Mouse (Mus musculus) forebrain, embryonic 11.5 days (tissue): ENCODE results near the gene Slc10a7. TPM values are rescaled to one million over a fixed set of nuclear protein-coding genes. Genes with fewer than 3 reads are reported as not detected.

Experiments
- ATAC-seq: fragments of 200-750 bp; cut with Nextera tagmentation; replicated peaks from 2 replicates; pipeline ENCODE4 v1.8.0; 2017; ENCODE audit warnings: moderate TSS enrichment; ENCODE audit not compliant: low FRiP score
- DNase-seq: peaks from one replicate; pipeline ENCODE4 v3.0.0-alpha.2; 2017; ENCODE audit warnings: low spot score
- H3K27ac ChIP-seq: fragments of 300-500 bp; sonication (generic); 2 replicates; pipeline ENCODE4 v1.5.1; 2014; ENCODE audit warnings: low read depth, low read length
- H3K27me3 ChIP-seq: fragments of 300-500 bp; sonication (generic); 2 replicates; pipeline ENCODE4 v1.6.1; 2014; ENCODE audit warnings: mild to moderate bottlenecking, low read length, mixed read lengths; ENCODE audit not compliant: control insufficient read depth, insufficient read depth
- H3K36me3 ChIP-seq: fragments of 300-500 bp; sonication (generic); 2 replicates; pipeline ENCODE4 v1.6.1; 2014; ENCODE audit warnings: mild to moderate bottlenecking, low read length, moderate library complexity, mixed read lengths; ENCODE audit not compliant: control insufficient read depth, insufficient read depth
- H3K4me1 ChIP-seq: fragments of 300-500 bp; sonication (generic); replicated peaks from 2 replicates; pipeline ENCODE4 v1.6.1; 2014; ENCODE audit warnings: low read length, mixed read lengths; ENCODE audit not compliant: control insufficient read depth, insufficient read depth
- H3K4me2 ChIP-seq: fragments of 300-500 bp; sonication (generic); 2 replicates; pipeline ENCODE4 v1.6.1; 2014; ENCODE audit warnings: low read depth, mild to moderate bottlenecking, low read length, moderate library complexity, mixed read lengths; ENCODE audit not compliant: severe bottlenecking
- H3K4me3 ChIP-seq: fragments of 300-500 bp; sonication (generic); 2 replicates; pipeline ENCODE4 v1.5.1; 2014; ENCODE audit warnings: low read depth, low read length
- H3K9ac ChIP-seq: fragments of 300-500 bp; sonication (generic); 2 replicates; pipeline ENCODE4 v1.6.1; 2014; ENCODE audit warnings: low read length
- H3K9me3 ChIP-seq: fragments of 300-500 bp; sonication (generic); 2 replicates; pipeline ENCODE4 v1.6.1; 2016; ENCODE audit warnings: low read length, mixed read lengths; ENCODE audit not compliant: control insufficient read depth
- WGBS: fragments of 180-500 bp; shearing (Covaris S2); extraction: QIAGEN DNeasy Blood & Tissue Kit; methylation state at CpG from one replicate; pipeline ENCODE4 v1.1.7; 2014; 5-methylcytosine and 5-hydroxymethylcytosine counted together
- polyA plus RNA-seq: library from polyadenylated mRNA; unstranded; fragments of >200 nt; fragmentation: Nextera tagmentation; extraction: Ambion mirVana; gene quantifications from 2 replicates; pipeline ENCODE4 v1.2.1, GENCODE M21; 2014

The Slc10a7 gene
- polyA plus RNA-seq, 1 experiment from 2014 or later = 8.5 TPM

- Histone ChIP-seq H3K9me3 (no peaks in the 10 kb centered on the region; the same call in 1 of the 2 replicates), H3K4me3 (peak overlapping the region; percentile 95), H3K9ac (peak overlapping the region; percentile 99), H3K4me2 (peak overlapping the region; percentile 92), H3K36me3 (peaks cover 13% of the 10 kb centered on the region), H3K27ac (peak overlapping the region; percentile 81), H3K4me1 (no peaks in the 10 kb centered on the region; the same call in 1 of the 2 replicates), H3K27me3 (no peaks in the 10 kb centered on the region)
- peak; percentile 56 for ATAC-seq
- under 1% methylated on average over 38 of the region's 38 CpGs for WGBS
- DNase-seq = peak; percentile 80
These were observed 997 bp upstream of the Slc10a7 start for GRCm38 (mm10) chr8:78507979-78508718.

GRCm38 (mm10) chr8:78508719-78509272 lies 350 bp upstream of the Slc10a7 start, which contains the start of gene Rbmxl1:
Gene Rbmxl1 (minus strand): TSS chr8:78508898.
- no peaks in the 10 kb centered on the region; the same call in 1 of the 2 replicates for H3K4me1 ChIP-seq
- peak within 1 kb of the TSS; percentile 88 for H3K27ac ChIP-seq
- ATAC-seq (peak; percentile 90), DNase-seq (peak; percentile 96)
- peak within 1 kb of the TSS; percentile 92 for H3K4me2 ChIP-seq
- H3K9me3 ChIP-seq = no peaks in the 10 kb centered on the region; the same call in 1 of the 2 replicates
- no peaks in the 10 kb centered on the region for H3K27me3 ChIP-seq
- H3K36me3 ChIP-seq = peaks cover 11% of the 10 kb centered on the region
- H3K4me3 ChIP-seq = peak within 1 kb of the TSS; percentile 95
- under 1% methylated on average over 66 of the region's 70 CpGs for WGBS
- H3K9ac ChIP-seq = peak within 1 kb of the TSS; percentile 99

- no peaks in the 10 kb centered on the region; the same call in 1 of the 2 replicates for H3K4me1 ChIP-seq
- no peak for DNase-seq
- H3K9me3 ChIP-seq = no peaks in the 10 kb centered on the region; the same call in 1 of the 2 replicates
- no peak overlapping the region for H3K27ac ChIP-seq
- peak overlapping the region; percentile 92 for H3K4me2 ChIP-seq
- H3K9ac ChIP-seq = peak overlapping the region; percentile 99
- peaks cover 5% of the 10 kb centered on the region for H3K36me3 ChIP-seq
- WGBS = under 1% methylated on average over 11 of the region's 11 CpGs
- H3K4me3 ChIP-seq = peak overlapping the region; percentile 95
- no peak for ATAC-seq
- no peaks in the 10 kb centered on the region for H3K27me3 ChIP-seq
These were observed 948 bp downstream of the Slc10a7 start for GRCm38 (mm10) chr8:78510094-78510493.

DNA sequence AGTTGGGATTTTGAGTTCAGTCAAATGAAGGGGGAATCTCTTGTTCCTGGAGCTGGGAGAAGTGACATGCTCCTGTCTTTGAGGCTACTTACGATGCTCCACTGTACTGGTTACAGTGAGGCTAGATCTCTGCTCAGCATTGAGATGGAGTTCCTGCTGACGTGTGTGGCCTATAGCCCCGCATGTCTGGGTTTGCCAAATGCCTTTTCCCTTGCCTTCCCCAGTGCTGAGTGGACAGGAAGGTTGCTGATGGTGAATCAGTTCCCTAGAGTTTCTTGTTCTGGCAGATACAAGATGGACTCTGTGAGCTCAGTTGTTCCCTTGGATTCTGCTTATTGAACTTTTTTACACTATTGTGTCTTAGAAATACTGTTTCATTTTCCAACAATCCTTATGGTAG lies 1.8 kb downstream of the Slc10a7 start:
- H3K36me3 ChIP-seq = peaks cover 5% of the 10 kb centered on the region
- no peaks in the 10 kb centered on the region; the same call in 1 of the 2 replicates for H3K4me1 ChIP-seq
- DNase-seq (no peak), ATAC-seq (no peak)
- H3K27me3 ChIP-seq = no peaks in the 10 kb centered on the region
- 68% methylated on average over 3 of the region's 3 CpGs for WGBS
- H3K9ac ChIP-seq = peak overlapping the region; percentile 27; the same call in 1 of the 2 replicates
- no peak overlapping the region for H3K4me2 ChIP-seq
- H3K9me3 ChIP-seq = no peaks in the 10 kb centered on the region; the same call in 1 of the 2 replicates
- no peak overlapping the region for H3K27ac ChIP-seq
- H3K4me3 ChIP-seq = no peak overlapping the region

GRCm38 (mm10) chr8:78513106-78513505 lies 4.0 kb downstream of the Slc10a7 start:
- no peaks in the 10 kb centered on the region; the same call in 1 of the 2 replicates for H3K4me1 ChIP-seq
- no peak overlapping the region for H3K4me2 ChIP-seq
- no peak overlapping the region for H3K4me3 ChIP-seq
- ATAC-seq (no peak), DNase-seq (no peak)
- no peaks in the 10 kb centered on the region for H3K9me3 ChIP-seq
- H3K27ac ChIP-seq = no peak overlapping the region
- no peaks in the 10 kb centered on the region for H3K27me3 ChIP-seq
- no peak overlapping the region for H3K9ac ChIP-seq
- no peaks in the 10 kb centered on the region for H3K36me3 ChIP-seq
- WGBS = 86% methylated on average over 4 of the region's 4 CpGs

- Histone ChIP-seq H3K27ac (no peak overlapping the region), H3K27me3 (no peaks in the 10 kb centered on the region), H3K9ac (no peak overlapping the region), H3K9me3 (no peaks in the 10 kb centered on the region), H3K36me3 (no peaks in the 10 kb centered on the region), H3K4me2 (no peak overlapping the region), H3K4me3 (no peak overlapping the region), H3K4me1 (no peaks in the 10 kb centered on the region; the same call in 1 of the 2 replicates)
- no peak for DNase-seq
- 87% methylated on average over 1 of the region's 1 CpGs for WGBS
- ATAC-seq = no peak
These were observed 5.6 kb downstream of the Slc10a7 start for GRCm38 (mm10) chr8:78514706-78515105.

DNA sequence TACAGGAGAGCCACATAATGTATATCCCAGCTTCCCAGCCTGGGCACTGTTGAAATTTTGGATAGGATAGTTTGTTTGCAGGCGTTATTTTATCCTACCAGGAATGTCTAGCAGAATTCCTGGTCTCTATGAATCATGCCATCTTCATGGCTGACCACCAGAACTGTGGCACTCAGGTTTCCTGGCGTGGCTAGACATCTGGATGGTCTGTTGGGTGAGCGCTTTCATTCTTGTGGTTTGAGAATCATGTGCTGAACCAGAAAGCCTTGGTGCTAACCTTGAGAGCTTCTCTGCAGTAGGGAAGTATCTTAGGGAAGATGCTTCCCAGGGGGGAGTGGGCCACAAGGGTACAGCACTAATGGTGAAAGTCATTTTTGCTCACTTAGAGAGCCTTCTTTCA lies 6.0 kb downstream of the Slc10a7 start:
- WGBS = 91% methylated on average over 3 of the region's 3 CpGs

DNA sequence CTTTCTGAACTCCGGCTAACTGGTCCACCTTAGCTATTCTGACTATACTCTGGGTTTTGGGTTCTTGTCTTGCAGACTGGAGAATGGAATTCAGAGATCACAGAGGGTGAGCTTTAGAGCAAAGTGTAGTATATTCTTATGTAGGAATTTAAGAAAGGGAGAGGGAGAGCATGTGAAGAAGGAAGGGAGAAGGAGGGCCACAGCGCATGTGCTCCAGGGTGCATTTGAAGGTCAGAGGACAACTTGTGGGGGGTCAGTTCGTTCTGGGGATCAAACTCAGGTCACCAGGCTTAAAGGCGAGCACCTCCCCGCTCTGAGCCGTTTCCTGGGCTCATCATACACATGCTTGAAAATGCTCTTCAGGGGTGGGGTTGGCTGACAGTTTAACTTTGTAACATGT lies 24.8 kb downstream of the Slc10a7 start:
- Histone ChIP-seq H3K4me3 (no peak overlapping the region), H3K36me3 (no peaks in the 10 kb centered on the region), H3K9me3 (no peaks in the 10 kb centered on the region), H3K27me3 (no peaks in the 10 kb centered on the region), H3K27ac (no peak overlapping the region), H3K4me1 (no peaks in the 10 kb centered on the region), H3K9ac (no peak overlapping the region), H3K4me2 (no peak overlapping the region)
- 92% methylated on average over 6 of the region's 6 CpGs for WGBS
- no peak for DNase-seq
- no peak for ATAC-seq

More for the DNA sequence above, 6.0 kb downstream of the Slc10a7 start:
- no peak overlapping the region for H3K4me2 ChIP-seq
- no peaks in the 10 kb centered on the region; the same call in 1 of the 2 replicates for H3K4me1 ChIP-seq
- no peak overlapping the region for H3K27ac ChIP-seq
- H3K9ac ChIP-seq = no peak overlapping the region
- no peaks in the 10 kb centered on the region for H3K36me3 ChIP-seq
- DNase-seq (no peak), ATAC-seq (no peak)
- H3K27me3 ChIP-seq = no peaks in the 10 kb centered on the region
- H3K4me3 ChIP-seq = no peak overlapping the region
- H3K9me3 ChIP-seq = no peaks in the 10 kb centered on the region
